Mouse (Mus musculus): ENCODE measurements around the gene Mtrr. TPM values are rescaled to one million over a fixed set of nuclear protein-coding genes. Genes with fewer than 3 reads are reported as not detected.

Gene Mtrr
- polyA plus RNA-seq (2012; rRNA removed), result 5.6 and 6.9 TPM in 2 replicates

DNA sequence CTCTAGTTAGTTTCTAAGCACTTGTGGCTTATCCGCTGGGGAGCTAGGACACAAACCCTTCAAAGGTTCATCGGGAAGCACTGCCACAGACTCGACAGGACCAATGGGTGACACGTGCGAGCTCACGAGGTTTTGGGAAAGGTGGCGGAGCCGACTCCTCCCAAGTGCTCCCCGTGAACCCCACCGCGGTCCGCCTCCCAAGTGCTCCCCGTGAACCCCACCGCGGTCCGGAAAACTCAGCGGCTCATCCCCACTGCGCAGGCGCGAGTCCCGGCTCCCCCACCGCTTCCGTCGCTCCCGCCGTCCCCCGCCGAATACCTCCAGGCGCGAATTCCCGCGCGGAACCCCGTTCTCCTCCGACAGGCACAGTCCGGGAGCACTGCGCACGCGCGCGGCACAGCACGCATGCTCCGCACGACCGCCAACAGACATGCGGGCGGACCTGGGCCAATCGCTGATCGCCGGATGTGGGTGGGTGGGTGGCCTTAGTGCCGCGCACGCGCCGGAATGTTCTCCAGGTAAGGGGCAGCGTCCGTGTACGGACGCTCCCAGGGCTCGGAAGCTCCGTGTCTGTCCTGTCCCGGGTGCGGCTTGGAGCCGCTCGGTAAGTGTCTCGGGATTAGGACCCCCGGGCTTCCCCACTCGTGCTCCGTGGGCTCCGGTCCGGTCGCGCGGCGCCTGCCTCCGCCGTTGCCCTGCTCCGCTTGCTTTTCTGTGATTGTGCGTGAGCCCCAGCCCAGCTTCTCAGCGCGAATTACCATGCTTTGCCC lies at the start of gene Mtrr, which contains the start of gene Fastkd3:
TSS of gene Mtrr (minus strand) at position 403 of the 770 bp plus-strand sequence.
TSS of gene Fastkd3 (plus strand) at position 488 of the 770 bp plus-strand sequence.

DNA sequence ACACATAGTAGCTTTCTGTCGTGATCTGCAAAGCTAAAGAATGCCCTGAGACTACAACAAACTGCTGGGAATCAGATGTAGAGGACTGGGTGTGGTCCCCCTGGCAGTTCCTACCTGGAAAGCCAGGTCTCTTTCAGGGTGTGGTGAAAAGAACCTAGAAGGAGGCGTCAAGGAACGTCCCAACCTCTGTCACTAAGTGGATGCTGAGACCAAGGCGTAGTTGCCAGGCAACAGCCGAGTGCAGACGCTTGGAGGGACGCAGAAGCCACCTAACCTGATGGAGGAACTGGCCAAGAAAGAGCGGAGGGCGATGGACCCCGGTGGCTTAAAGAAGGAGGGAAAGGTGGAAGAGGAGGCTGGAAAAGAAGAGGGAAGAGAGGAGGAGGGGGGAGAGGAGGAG lies 15.2 kb upstream of the Mtrr start, which contains the start of gene 1700001L19Rik:
TSS of gene 1700001L19Rik (plus strand) at position 223 of the 400 bp plus-strand sequence.

Other genes with a start within 250 kb of the Mtrr start
- gene Fastkd3, start 85 bp upstream of the Mtrr start, polyA plus RNA-seq (2012; rRNA removed), result 6.7 and 9.0 TPM in 2 replicates
- gene 1700001L19Rik, start 15.3 kb upstream of the Mtrr start, polyA plus RNA-seq (2012; rRNA removed), result 0.07 TPM in 1 of 2 replicates, not detected in the other